Mouse (Mus musculus) liver, embryonic 14.5 days (tissue): ENCODE data around the gene En2. TPM values are rescaled to one million over a fixed set of nuclear protein-coding genes. Genes with fewer than 3 reads are reported as not detected.

Source experiments
- ATAC-seq: fragments of 200-750 bp; cut with Nextera tagmentation; 2 replicates; pipeline ENCODE4 v1.8.0; 2017; ENCODE audit warnings: moderate number of reproducible peaks, mild to moderate bottlenecking, moderate library complexity; ENCODE audit not compliant: insufficient read depth
- DNase-seq, 3 experiments: peaks; one replicate each; pipeline ENCODE4 v3.0.0-alpha.2; 2012 to 2013; ENCODE audit warnings: low read depth in 3 of 3, low spot score in 3 of 3
- H3K27ac ChIP-seq: fragments of 300-500 bp; sonication (generic); 2 replicates; pipeline ENCODE4 v1.5.1; 2014; ENCODE audit warnings: moderate library complexity, mild to moderate bottlenecking, control low read depth, inconsistent platforms
- H3K27me3 ChIP-seq: fragments of 300-500 bp; sonication (generic); 2 replicates; pipeline ENCODE4 v1.6.1; 2014; ENCODE audit warnings: mild to moderate bottlenecking, low read length, moderate library complexity; ENCODE audit not compliant: control insufficient read depth, insufficient read depth
- H3K36me3 ChIP-seq: fragments of 300-500 bp; sonication (generic); replicated peaks from 2 replicates; pipeline ENCODE4 v1.6.1; 2014; ENCODE audit warnings: low read depth; ENCODE audit not compliant: control insufficient read depth, insufficient read depth
- H3K4me1 ChIP-seq, 2 experiments: fragments of 200-500 bp in 1 of 2; fragments of 300-500 bp in 1 of 2; sonication (generic) in 1 of 2; replicated peaks; 2 replicates each; pipeline ENCODE4 v1.6.1; 2012 to 2014; ENCODE audit warnings: antibody characterized with exemption in 1 of 2, inconsistent platforms in 1 of 2, low read length in 1 of 2; ENCODE audit not compliant: control insufficient read depth in 2 of 2, insufficient read depth in 2 of 2
- H3K4me2 ChIP-seq: fragments of 300-500 bp; sonication (generic); 2 replicates; pipeline ENCODE4 v1.6.1; 2014; ENCODE audit warnings: low read depth, mild to moderate bottlenecking, control low read depth, moderate library complexity
- H3K4me3 ChIP-seq, 2 experiments: fragments of 200-500 bp in 1 of 2; fragments of 300-500 bp in 1 of 2; sonication (generic) in 1 of 2; 2 replicates each; pipeline ENCODE4 v1.5.1; 2012 to 2014; ENCODE audit warnings: low read depth in 2 of 2, low read length in 2 of 2, mild to moderate bottlenecking in 2 of 2, control low read depth in 1 of 2, inconsistent platforms in 1 of 2, moderate library complexity in 1 of 2; ENCODE audit not compliant: insufficient read depth in 1 of 2
- H3K9ac ChIP-seq: fragments of 300-500 bp; sonication (generic); replicated peaks from 2 replicates; pipeline ENCODE4 v1.6.1; 2014; ENCODE audit warnings: mild to moderate bottlenecking, control low read depth, moderate library complexity
- H3K9me3 ChIP-seq: fragments of 300-500 bp; sonication (generic); 2 replicates; pipeline ENCODE4 v1.6.1; 2016; ENCODE audit warnings: low read length, mixed read lengths; ENCODE audit not compliant: control insufficient read depth
- CTCF ChIP-seq: IDR thresholded peaks from 2 replicates; pipeline ENCODE4 v1.5.1; 2016; ENCODE audit warnings: antibody characterized with exemption, low read depth, control low read depth
- EP300 ChIP-seq: IDR thresholded peaks from 2 replicates; pipeline ENCODE4 v1.6.1; 2016; ENCODE audit warnings: antibody characterized with exemption, low read depth
- WGBS: fragments of 180-500 bp; shearing (Covaris S2); extraction: QIAGEN DNeasy Blood & Tissue Kit; methylation state at CpG from one replicate; pipeline ENCODE4 v1.1.7; 2014; ENCODE audit not compliant: insufficient replicate concordance; 5-methylcytosine and 5-hydroxymethylcytosine counted together
- polyA plus RNA-seq, 2 experiments: library from polyadenylated mRNA; depleted of rRNA in 1 of 2; stranded (reverse) in 1 of 2; unstranded in 1 of 2; fragments of >200 nt; fragmentation: Nextera tagmentation in 1 of 2; extraction: Ambion mirVana in 1 of 2; gene quantifications; 2 replicates each; pipeline versions ENCODE4 v1.2.1 to v1.2.3; 2012 to 2014

The En2 gene
- polyA plus RNA-seq, 2 experiments, result not detected

GRCm38 (mm10) chr5:28168253-28169165 lies 3.0 kb downstream of the En2 start:
- Histone ChIP-seq H3K4me2 (no peak overlapping the region), H3K36me3 (no peaks in the 10 kb centered on the region), H3K27ac (no peak overlapping the region), H3K27me3 (peaks cover 97% of the 10 kb centered on the region), H3K9me3 (no peaks in the 10 kb centered on the region), H3K4me3 (no peak overlapping the region), H3K9ac (no peak overlapping the region), H3K4me1 (no peaks in the 10 kb centered on the region)
- 2% methylated on average over 36 of the region's 36 CpGs for WGBS
- DNase-seq (no peak), ATAC-seq (no peak)
- TF ChIP-seq EP300, result no peak
- TF ChIP-seq CTCF, result no peak

GRCm38 (mm10) chr5:28169166-28169801 lies 3.8 kb downstream of the En2 start:
- H3K27me3 ChIP-seq, result peaks cover 97% of the 10 kb centered on the region
- H3K36me3 ChIP-seq, result no peaks in the 10 kb centered on the region
- H3K27ac ChIP-seq, result no peak overlapping the region
- TF ChIP-seq CTCF (no peak), EP300 (no peak)
- no peak overlapping the region for H3K4me3 ChIP-seq
- no peak overlapping the region for H3K4me2 ChIP-seq
- no peaks in the 10 kb centered on the region for H3K4me1 ChIP-seq
- DNase-seq (no peak), ATAC-seq (no peak)
- WGBS, result 2% methylated on average over 5 of the region's 5 CpGs
- no peaks in the 10 kb centered on the region for H3K9me3 ChIP-seq
- H3K9ac ChIP-seq, result no peak overlapping the region

DNA sequence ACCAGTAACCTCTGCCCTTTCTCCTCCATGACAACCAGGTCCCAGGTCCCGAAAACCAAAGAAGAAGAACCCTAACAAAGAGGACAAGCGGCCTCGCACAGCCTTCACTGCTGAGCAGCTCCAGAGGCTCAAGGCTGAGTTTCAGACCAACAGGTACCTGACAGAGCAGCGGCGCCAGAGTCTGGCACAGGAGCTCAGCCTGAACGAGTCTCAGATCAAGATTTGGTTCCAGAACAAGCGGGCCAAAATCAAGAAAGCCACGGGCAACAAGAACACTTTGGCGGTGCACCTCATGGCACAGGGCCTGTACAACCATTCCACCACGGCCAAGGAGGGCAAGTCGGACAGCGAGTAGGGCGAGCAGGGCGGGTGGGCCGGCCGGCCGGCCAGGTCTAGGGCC lies 4.6 kb downstream of the En2 start:
- TF ChIP-seq CTCF (no peak), EP300 (no peak)
- no peaks in the 10 kb centered on the region for H3K4me1 ChIP-seq
- ATAC-seq, result no peak
- H3K27me3 ChIP-seq, result peaks cover 97% of the 10 kb centered on the region
- WGBS, result 6% methylated on average over 17 of the region's 17 CpGs
- no peak for DNase-seq
- no peak overlapping the region for H3K4me3 ChIP-seq
- H3K36me3 ChIP-seq, result no peaks in the 10 kb centered on the region
- no peak overlapping the region for H3K4me2 ChIP-seq
- H3K9ac ChIP-seq, result no peak overlapping the region
- no peak overlapping the region for H3K27ac ChIP-seq
- no peaks in the 10 kb centered on the region for H3K9me3 ChIP-seq

DNA sequence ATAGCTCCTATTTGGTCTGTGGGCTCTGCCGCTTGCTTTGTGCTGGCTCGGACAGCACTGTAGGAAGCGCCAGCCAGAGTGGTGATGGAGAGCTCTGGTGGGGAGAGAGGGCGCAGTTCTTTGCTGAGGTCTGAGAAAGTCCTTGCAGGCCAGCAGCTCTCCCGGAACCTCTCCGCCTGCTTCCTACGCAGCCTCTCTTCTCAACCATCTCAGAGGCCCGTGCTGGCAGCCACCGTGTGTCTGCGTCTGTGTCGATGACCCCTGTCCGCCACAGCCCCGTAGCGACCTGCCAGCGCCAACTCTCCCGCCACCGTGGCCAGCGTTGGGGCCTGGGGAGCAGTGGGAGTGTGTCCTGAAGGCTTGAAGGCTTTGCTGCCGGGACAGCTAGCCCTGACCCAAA lies 5.4 kb downstream of the En2 start:
- no peaks in the 10 kb centered on the region for H3K4me1 ChIP-seq
- peaks cover 97% of the 10 kb centered on the region for H3K27me3 ChIP-seq
- ATAC-seq (no peak), DNase-seq (no peak)
- H3K4me3 ChIP-seq, result no peak overlapping the region
- TF ChIP-seq EP300, result no peak
- TF ChIP-seq CTCF, result no peak
- no peak overlapping the region for H3K4me2 ChIP-seq
- no peak overlapping the region for H3K27ac ChIP-seq
- H3K36me3 ChIP-seq, result no peaks in the 10 kb centered on the region
- no peaks in the 10 kb centered on the region for H3K9me3 ChIP-seq
- WGBS, result 3% methylated on average over 19 of the region's 19 CpGs
- H3K9ac ChIP-seq, result no peak overlapping the region

DNA sequence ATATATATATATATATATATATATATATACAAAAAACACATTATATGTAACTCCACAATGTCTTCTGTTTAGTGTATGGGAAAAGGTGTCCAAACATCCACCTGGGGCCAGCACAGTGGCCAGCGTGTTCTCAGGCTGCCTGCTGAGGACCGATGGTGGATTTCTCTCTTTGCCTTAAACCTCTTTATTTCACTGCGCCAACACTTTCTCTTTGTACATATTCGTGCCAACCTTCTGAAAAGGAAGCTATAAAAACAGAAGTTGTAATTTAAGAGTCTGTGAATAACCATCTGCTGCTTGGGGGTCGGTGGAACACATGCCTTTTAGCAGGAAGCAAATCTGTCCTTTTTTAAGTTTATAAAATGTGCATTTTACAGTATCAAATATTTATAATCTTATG lies 6.2 kb downstream of the En2 start:
- Histone ChIP-seq H3K9me3 (no peaks in the 10 kb centered on the region), H3K9ac (no peak overlapping the region), H3K4me2 (no peak overlapping the region), H3K27me3 (peaks cover 97% of the 10 kb centered on the region), H3K4me1 (no peaks in the 10 kb centered on the region), H3K27ac (no peak overlapping the region), H3K36me3 (no peaks in the 10 kb centered on the region), H3K4me3 (no peak overlapping the region)
- ATAC-seq, result no peak
- WGBS, result 11% methylated on average over 5 of the region's 5 CpGs
- TF ChIP-seq CTCF, result no peak
- no peak for TF ChIP-seq EP300
- DNase-seq, result no peak
